In genomic region chr10:89531194-89531634, GRCm38 (mm10) we compare ENCODE assay signal across 9 mouse cellular contexts. TPM values are rescaled to one million over a fixed set of nuclear protein-coding genes. Genes with fewer than 3 reads are reported as not detected.
DNase-seq lines count a peak whose midpoint lies in the region; ATAC-seq lines count a peak whose summit lies in the region.
"Had no signal": no experiment of that assay in that cellular context is flagged by ENCODE, and none has a peak within 500 bp of the region (broad histone marks: within the 10 kb centered on the region; RNA-seq: fewer than 3 reads in every experiment).

No protein-coding gene starts in this region.

- ATAC-seq in lung, embryonic 16.5 days (ENCODE audit: low read depth), result peak; percentile 63; the same call in 1 of the 2 replicates
- ATAC-seq in heart, embryonic 14.5 days (ENCODE audit: insufficient number of reproducible peaks, insufficient read depth, low FRiP score, low read depth), result peak; percentile 81
- ATAC-seq in frontal cortex, adult (ENCODE audit: low TSS enrichment), result no peak

- peaks cover 16% of the 10 kb centered on the region for H3K4me1 ChIP-seq in lung, embryonic 16.5 days (replicated peaks; ENCODE audit: control insufficient read depth, insufficient read depth, low read length)
- H3K4me1 ChIP-seq in heart, embryonic 14.5 days (ENCODE audit: control insufficient read depth in 2 of 2, insufficient read depth in 2 of 2, low read length in 2 of 2), result peaks cover 24 to 55% of the 10 kb centered on the region in 2 experiments
- H3K4me1 ChIP-seq: embryonic facial prominence, embryonic 12.5 days had no signal

- H3K4me2 ChIP-seq in lung, embryonic 16.5 days (ENCODE audit: low read depth, low read length), result 0 out of 2 replicates have a peak overlapping the region, but pooled peaks have one; percentile 18
- H3K4me2 ChIP-seq in heart, embryonic 14.5 days (ENCODE audit: low read length), result peak overlapping the region; percentile 26; the same call in 1 of the 2 replicates
- H3K4me2 ChIP-seq: embryonic facial prominence, embryonic 12.5 days had no signal

- no peaks in the 10 kb centered on the region for H3K9me3 ChIP-seq in lung, embryonic 16.5 days (ENCODE audit: control insufficient read depth, low read length)
- H3K9me3 ChIP-seq in heart, embryonic 14.5 days (ENCODE audit: control insufficient read depth, low read length), result no peaks in the 10 kb centered on the region
- H3K9me3 ChIP-seq: embryonic facial prominence, embryonic 12.5 days had no signal

- DNase-seq in adrenal gland, adult (ENCODE audit: inconsistent age in 2 of 2, low spot score in 1 of 2), result peak; percentile 29 to 46
- DNase-seq in adrenal gland, postnatal 4 days (ENCODE audit: low spot score in 2 of 2), result no peak
- no peak for DNase-seq in lung, postnatal 36 days
- DNase-seq in lung, postnatal 14 days, result peak; percentile 21
- no peak for DNase-seq in left cerebral cortex, adult 8-10 months (ENCODE audit: low spot score in 2 of 2)

- H3K9ac ChIP-seq in lung, embryonic 16.5 days (ENCODE audit: low read length), result no peak overlapping the region
- H3K9ac ChIP-seq in heart, embryonic 14.5 days (ENCODE audit: low read length), result no peak overlapping the region
- H3K9ac ChIP-seq: embryonic facial prominence, embryonic 12.5 days had no signal

- 25% methylated on average over 5 of the region's 5 CpGs for WGBS in lung, embryonic 16.5 days
- 5% methylated on average over 5 of the region's 5 CpGs for WGBS in heart, embryonic 14.5 days

- H3K36me3 ChIP-seq in lung, embryonic 16.5 days (ENCODE audit: control insufficient read depth, insufficient read depth, low read length), result no peaks in the 10 kb centered on the region
- no peaks in the 10 kb centered on the region for H3K36me3 ChIP-seq in heart, embryonic 14.5 days (ENCODE audit: control insufficient read depth, insufficient read depth, low read length)
- H3K36me3 ChIP-seq: embryonic facial prominence, embryonic 12.5 days had no signal

- H3K27me3 ChIP-seq in lung, embryonic 16.5 days (ENCODE audit: control insufficient read depth, insufficient read depth, low read depth, low read length), result no peaks in the 10 kb centered on the region
- no peaks in the 10 kb centered on the region for H3K27me3 ChIP-seq in heart, embryonic 14.5 days (ENCODE audit: control insufficient read depth, insufficient read depth, low read length)
- H3K27me3 ChIP-seq: embryonic facial prominence, embryonic 12.5 days had no signal

- no peak overlapping the region for H3K4me3 ChIP-seq in lung, embryonic 16.5 days (ENCODE audit: low read length)
- no peak overlapping the region for H3K4me3 ChIP-seq in heart, embryonic 14.5 days (ENCODE audit: control insufficient read depth in 1 of 2, insufficient read depth in 1 of 2, low read depth in 1 of 2, low read length in 2 of 2)
- H3K4me3 ChIP-seq: embryonic facial prominence, embryonic 12.5 days had no signal

- H3K27ac ChIP-seq in lung, embryonic 16.5 days (ENCODE audit: low read length), result no peak overlapping the region
- peak overlapping the region; percentile 31 to 51; a peak in 3 of 4 replicates for H3K27ac ChIP-seq in heart, embryonic 14.5 days (replicated peaks in 1 of 2; ENCODE audit: control insufficient read depth in 1 of 2, insufficient read depth in 1 of 2, low read depth in 2 of 2, low read length in 2 of 2)
- H3K27ac ChIP-seq: embryonic facial prominence, embryonic 12.5 days had no signal

RNA-seq across cellular contexts. Expression of gene Nr1h4, which starts 2.2 kb away (rescaled TPM):
- total RNA-seq in adrenal gland, postnatal 4 days (2021), result 10 to 100 TPM; 21.0 to 27.0 TPM
- 0.16 TPM in 1 of 2 replicates, not detected in the other for polyA plus RNA-seq in lung, embryonic 16.5 days (2015; fragmentation: Nextera tagmentation; extraction: Ambion mirVana)
- 0.90 and 1.2 TPM in 2 replicates for polyA plus RNA-seq in heart, embryonic 14.5 days (2014; fragmentation: Nextera tagmentation; extraction: Ambion mirVana)
- under 1 TPM in 3 of 4 experiments, not detected in 1; 0.16 to 0.30 (median 0.26) TPM for total RNA-seq in left cerebral cortex, adult 8-10 months (2022)
- polyA plus RNA-seq: embryonic facial prominence, embryonic 12.5 days had no signal

Comparison
In these comparisons a context has a peak if more than half of its experiments do, and no peak if none do; other contexts are left out.
1. DNase-seq: peak in adrenal gland, adult (2 of 2) and lung, postnatal 14 days (single experiment); none in adrenal gland, postnatal 4 days (0 of 2), lung, postnatal 36 days (single experiment) and left cerebral cortex, adult 8-10 months (0 of 2).
2. RNA of gene Nr1h4, which starts 2.2 kb away (total RNA-seq): 21.0 to 27.0 TPM in adrenal gland, postnatal 4 days; 0.16 to 0.30 TPM in left cerebral cortex, adult 8-10 months; every median in the first group is over 10 times any median in the second.